Mouse (Mus musculus): ENCODE data around the gene Krtcap2.

- TF ChIP-seq CTCF (conservative IDR thresholded peaks at IDR 0.05; ENCODE audit: low read length): no peak
- no peak for TF ChIP-seq NANOG (IDR thresholded peaks at IDR 0.05; ENCODE audit: borderline replicate concordance, low read length)
Measured at GRCm38 (mm10) chr3:89284261-89284660, 38.5 kb downstream of the Krtcap2 start.

All from E14TG2a.4 (cell line).